Mouse (Mus musculus) embryonic facial prominence, embryonic 12.5 days (tissue): ENCODE results near the gene Clca1. TPM values are rescaled to one million over a fixed set of nuclear protein-coding genes. Genes with fewer than 3 reads are reported as not detected.

Experiments
- polyA plus RNA-seq: library from polyadenylated mRNA; unstranded; fragments of >200 nt; fragmentation: Nextera tagmentation; extraction: Ambion mirVana; gene quantifications from 2 replicates; pipeline ENCODE4 v1.2.1, GENCODE M21; 2016

The Clca1 gene
- polyA plus RNA-seq, 1 experiment from 2014 or later: 0.04 TPM

Other genes with a start within 250 kb of the Clca1 start
- not detected in 2 replicates for gene Clca3a2, start 213.3 kb downstream of the Clca1 start, polyA plus RNA-seq
- not detected in 2 replicates for gene Clca3b, start 183.4 kb downstream of the Clca1 start, polyA plus RNA-seq
- gene Clca4b, start 100.2 kb downstream of the Clca1 start, polyA plus RNA-seq: not detected in 2 replicates
- gene Clca4a, start 57.7 kb downstream of the Clca1 start, polyA plus RNA-seq: 0.08 and 0.13 TPM in 2 replicates
- gene Clca2, start 66.7 kb upstream of the Clca1 start, polyA plus RNA-seq: 0.41 and 0.57 TPM in 2 replicates
- 19.5 and 23.6 TPM in 2 replicates for gene Odf2l, start 85.8 kb upstream of the Clca1 start, polyA plus RNA-seq